Mouse (Mus musculus) retina, postnatal 7 days (tissue): ENCODE results near the gene Gm20388.

Experiments used
- DNase-seq: peaks from one replicate; pipeline ENCODE4 v3.0.0-alpha.2; 2012; ENCODE audit warnings: low read depth, low spot score

Gene Gm20388

GRCm38 (mm10) chr8:121371287-121371686 is 1460.6 kb downstream of the Gm20388 start:
- DNase-seq = no peak

DNA sequence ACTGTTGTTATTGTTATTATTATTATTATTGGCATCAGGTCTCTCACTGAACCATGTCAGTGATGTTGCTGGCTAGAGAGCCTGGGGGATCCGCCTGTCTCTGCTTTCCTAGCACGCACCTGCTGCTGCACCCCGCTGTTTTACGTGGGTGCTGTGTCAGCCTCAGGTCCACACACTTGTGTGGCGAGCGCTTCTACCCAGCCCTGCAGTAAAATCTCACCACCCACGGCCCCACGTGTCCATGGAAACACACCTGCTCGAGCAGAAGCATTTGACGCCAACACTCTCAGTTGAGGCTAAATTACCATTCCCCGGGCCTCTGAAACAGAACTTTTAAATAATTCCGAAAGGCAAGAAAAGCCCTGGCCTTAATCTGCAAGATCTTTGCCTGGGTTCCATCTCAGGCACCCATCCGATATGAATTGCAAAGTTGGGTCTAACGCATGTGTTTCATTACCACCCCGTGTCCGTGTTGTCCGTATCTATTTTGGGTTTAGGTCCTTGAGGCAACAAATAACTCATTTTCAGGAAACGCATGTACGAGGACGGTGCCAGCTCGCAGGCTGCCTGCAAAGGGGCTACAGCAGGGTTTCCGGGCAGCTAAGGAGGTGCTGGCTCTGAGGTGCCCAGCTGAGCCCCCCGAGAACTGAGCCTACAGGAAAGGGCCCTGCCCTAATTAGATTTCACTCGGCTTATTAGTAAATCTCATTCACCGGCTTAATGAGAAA is 1461.4 kb downstream of the Gm20388 start:
- DNase-seq = no peak

- no peak for DNase-seq
These were observed 1462.0 kb downstream of the Gm20388 start for GRCm38 (mm10) chr8:121372639-121372986.

DNA sequence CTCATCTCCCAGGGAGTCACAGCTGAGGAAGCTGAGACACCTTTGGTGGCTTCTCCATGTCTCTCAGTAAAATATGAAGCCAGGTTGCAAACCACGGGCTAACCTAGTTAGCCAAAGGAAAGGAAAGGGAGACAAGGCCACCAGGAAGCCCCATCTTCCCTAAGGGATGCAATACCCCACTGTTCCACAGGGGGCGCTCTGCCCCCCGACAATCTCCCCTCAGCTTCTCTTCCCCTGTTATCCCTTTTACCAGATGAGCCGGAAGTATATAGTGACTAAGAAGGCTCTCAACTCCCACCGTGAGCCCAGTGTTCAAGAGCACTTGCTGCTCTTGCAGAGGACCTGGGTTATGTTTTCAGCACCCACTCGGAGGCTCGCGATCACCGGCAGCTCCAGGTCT is 1463.6 kb downstream of the Gm20388 start:
- no peak for DNase-seq

DNA sequence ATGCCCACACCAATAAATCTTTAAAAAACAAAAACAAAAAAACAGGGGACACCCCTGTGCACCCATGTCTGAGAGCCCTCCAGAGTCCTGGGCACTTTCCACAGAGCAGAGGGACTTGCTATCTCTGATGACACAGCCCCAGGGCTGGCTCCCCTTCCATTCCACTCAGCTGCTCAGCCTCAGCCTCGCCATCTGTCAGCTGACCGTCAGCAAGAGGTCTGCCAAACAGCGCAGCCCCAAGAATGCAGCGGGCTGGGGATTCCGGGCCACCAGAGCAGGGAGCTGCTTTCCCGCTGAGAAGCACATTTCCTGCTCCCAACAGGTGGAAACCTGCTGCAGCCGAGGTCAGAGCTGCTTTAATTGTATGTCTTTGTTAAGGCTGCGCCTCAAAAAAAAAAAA is 1464.1 kb downstream of the Gm20388 start:
- DNase-seq = no peak

DNA sequence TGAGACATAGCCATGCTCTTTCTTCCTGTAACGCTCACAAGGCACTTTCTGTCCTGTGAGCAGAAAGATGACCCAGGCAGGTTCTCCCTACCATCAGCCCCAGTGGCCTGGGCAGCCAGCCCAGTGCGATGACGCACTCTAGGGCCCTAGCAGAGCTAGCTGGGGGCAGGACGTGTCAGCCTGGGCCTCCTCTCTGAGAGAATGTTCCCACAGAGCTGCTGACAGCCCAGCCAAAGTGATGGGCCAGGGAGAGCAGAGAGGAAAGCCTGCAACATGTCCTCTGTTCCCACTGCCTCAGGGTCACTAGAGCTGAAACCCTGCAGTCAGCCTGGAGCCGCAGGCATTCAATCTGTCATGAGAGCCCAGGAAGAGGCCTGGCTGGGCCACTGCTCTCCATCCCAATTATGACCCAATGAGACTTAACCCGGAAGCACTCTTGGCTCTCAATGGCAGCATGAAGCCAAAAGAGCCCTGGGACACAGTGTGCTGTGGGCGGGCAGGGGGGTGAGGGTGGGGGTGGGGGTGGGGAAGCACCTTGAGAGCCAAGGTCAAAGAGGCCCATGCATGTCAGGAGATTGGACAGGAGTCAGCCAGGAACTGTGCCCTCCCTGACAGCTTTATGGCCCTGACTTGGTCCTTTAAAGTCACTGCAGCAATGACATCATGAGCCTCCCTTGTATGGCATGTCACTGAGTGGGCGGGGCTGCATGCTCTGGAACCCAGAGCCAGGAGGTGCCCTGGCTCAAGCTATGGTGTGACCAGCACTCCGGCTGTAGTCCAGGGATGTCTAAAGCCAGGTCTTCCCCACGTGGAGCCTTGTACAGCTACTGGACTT is 1465.7 kb downstream of the Gm20388 start:
- DNase-seq = no peak

DNA sequence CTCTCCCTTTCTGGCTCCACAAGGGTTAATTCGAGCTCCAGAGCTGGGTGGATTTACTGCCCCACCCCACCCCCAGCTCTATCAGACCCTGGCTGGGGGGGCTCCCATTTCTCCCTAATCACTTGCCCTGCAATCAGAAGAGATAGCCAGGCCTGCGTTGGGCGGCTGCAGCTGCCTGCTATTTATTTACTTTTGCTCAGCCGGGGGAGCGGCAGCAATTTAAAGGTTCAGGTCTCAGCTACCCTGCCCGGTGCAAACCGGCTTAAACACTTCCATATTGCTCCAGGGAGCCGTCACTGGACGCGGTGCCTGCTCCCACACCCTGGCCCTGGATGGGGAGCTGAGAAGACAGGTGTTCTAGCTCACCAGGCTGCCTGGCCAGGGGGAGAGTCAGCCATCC is 1467.0 kb downstream of the Gm20388 start:
- no peak for DNase-seq

DNA sequence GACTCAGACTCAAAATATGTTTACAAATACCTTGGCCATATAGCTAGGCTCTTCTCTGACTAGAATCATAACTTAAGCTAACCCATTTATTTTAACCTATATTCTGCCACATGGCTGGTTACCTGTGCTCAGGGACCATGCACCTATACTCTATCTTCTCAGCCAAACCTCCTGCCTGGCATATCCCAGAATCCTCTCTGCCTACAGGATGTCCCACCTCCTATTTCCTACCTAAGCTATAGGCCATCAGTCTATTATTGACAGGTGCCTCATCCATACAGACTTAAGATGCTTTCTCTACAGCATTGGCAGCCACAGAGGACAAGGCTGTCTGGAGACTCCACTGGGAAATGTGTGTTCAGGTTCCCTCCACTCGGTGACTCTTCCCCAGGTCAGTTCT is 1468.7 kb downstream of the Gm20388 start:
- DNase-seq = no peak

- DNase-seq = peak; percentile 60
These were observed 1472.1 kb downstream of the Gm20388 start for GRCm38 (mm10) chr8:121382583-121383241.

GRCm38 (mm10) chr8:121385540-121385939 is 1474.9 kb downstream of the Gm20388 start:
- no peak for DNase-seq

- no peak for DNase-seq
These were observed 1480.0 kb downstream of the Gm20388 start for GRCm38 (mm10) chr8:121390608-121391007.

DNA sequence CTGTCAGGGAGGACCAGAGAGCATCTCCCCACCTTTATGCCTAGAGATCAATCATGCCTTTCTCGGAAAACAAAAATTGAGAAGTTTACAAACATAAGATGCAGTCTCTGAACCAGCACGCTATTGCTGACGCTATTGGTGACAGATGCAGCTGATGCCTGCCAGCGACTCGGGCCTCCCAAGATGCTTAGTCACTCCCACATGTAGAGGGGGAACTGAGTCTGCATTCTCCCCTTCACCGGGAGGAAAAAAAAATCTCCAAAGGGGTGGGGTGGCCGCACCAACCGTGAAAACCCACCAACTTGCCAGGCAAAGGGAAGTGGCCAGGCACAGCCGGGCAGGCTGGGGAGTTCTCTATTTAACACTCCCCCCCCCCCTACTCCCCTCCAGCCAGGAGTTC is 1480.6 kb downstream of the Gm20388 start:
- DNase-seq = no peak

- DNase-seq = no peak
These were observed 1481.1 kb downstream of the Gm20388 start for GRCm38 (mm10) chr8:121391771-121392170.

DNA sequence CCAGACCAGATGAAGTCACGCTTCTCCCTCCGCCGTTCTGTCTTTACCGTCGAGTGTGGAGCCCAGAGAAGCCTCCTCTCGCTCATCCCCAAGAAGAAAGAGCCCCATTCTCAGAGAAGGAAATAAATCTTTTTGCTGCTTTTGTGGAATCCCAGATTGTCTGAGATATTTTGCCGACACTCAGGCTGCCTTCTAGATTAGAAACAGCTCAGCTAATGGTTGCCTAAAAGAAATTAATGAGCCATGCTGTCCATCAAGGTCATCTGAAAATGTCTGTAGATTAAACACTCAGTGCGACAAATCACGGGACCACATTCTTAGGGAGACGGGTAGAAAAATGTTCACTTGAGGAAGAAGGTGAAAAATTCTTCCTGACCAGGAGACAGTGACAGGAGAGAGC is 1481.8 kb downstream of the Gm20388 start:
- no peak for DNase-seq

- peak; percentile 49 for DNase-seq
These were observed 1482.5 kb downstream of the Gm20388 start for GRCm38 (mm10) chr8:121393111-121393510.

DNA sequence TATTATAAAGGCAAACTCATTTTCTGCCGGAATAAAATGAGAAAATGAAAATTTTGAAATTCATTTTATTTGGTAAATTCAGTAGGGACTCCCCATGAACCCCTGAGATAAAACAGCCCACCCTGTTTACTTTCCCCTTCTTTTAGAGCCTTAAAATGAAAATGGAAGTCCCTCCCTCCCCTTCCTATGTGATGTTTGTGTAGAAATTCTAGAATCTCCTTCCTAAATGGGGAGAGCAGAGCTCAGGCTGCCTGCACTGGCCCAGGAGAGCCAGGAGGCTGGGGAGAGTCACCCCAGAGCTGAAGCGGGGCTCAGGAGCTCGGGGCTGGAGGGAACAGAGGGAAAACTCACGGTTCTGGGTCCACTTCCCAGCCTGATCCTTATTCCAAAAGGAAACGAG is 1484.0 kb downstream of the Gm20388 start:
- no peak for DNase-seq

DNA sequence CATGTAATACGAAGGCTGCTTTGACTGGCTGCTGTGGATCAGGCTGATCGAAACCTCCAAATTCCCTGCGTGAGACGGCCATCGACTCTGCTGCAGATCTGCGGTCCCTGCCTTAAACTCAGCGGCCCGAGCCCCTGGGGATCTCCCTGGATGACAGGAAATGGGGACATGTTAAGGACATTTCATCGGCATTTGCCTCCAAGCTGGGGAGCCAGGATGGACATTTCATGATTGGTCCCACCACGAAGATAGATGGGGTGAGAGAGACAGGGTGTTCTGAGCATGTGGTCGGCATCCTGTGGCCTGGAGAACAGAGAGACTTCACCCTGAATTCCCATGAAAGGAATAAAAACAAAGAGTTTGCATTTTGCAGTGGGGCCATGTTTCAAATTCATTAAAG is 1484.7 kb downstream of the Gm20388 start:
- DNase-seq = no peak

DNA sequence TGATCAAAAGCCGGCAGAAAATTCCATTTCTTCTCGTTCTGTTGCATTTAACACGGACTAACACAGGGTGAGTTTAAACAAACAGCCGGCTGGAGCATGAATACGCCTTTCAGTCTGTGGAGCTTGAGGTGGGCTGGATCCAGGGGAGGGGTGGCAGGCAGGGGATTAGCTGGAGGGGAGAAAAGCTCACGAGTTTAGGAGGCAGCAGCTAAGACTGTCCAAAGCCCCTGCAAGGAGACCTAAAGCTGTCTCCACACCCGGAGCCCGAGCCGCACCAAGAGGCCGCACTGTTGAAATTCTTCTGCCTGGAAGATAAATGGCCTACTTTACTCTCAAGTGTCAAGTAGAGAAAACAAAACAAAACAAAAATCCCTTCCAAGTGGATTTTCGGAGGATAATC is 1485.5 kb downstream of the Gm20388 start:
- no peak for DNase-seq

GRCm38 (mm10) chr8:121397201-121397698 is 1486.6 kb downstream of the Gm20388 start:
- DNase-seq = no peak

DNA sequence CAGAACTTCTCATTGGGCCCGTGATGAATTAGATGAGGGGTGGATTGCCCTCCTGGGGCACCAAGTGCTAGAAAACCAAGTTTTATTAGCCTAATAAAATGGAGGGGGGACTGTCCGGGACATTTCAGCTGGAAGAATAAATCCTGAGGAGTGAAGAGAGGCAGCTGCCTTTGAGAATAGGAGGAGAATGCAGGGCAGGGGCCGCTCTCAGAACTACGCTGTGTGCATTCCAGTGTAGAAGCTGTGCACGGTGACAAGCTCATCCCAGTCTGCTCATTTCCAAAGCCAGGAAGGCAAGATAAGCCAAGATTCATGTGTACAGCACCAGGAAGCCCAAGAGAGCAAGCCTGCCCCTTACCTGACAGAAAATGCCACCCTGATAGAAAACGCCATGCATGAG is 1487.4 kb downstream of the Gm20388 start:
- DNase-seq = no peak

GRCm38 (mm10) chr8:121398724-121399123 is 1488.1 kb downstream of the Gm20388 start:
- no peak for DNase-seq

DNA sequence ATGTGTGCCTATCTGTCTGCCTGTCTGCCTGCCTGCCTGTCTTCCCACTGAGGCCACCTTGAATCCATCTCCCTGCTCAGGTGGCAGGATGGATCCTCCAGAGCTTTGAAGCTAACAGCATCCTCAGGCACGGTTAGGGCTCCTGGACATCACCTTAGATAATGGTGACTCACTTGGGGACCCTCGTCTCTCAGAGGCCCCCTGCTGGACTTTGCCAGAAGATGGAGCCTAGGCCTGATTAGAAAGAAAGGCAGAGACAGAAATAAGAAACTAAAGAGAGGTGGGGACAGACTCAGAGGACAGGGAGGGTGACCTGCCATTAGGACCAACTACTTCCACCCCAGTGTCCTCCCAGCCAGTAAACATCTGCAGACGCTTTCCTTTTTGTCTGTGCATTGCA is 1488.5 kb downstream of the Gm20388 start:
- DNase-seq = no peak
